ENCODE assay signal across 20 mouse cellular contexts in the genomic region with DNA sequence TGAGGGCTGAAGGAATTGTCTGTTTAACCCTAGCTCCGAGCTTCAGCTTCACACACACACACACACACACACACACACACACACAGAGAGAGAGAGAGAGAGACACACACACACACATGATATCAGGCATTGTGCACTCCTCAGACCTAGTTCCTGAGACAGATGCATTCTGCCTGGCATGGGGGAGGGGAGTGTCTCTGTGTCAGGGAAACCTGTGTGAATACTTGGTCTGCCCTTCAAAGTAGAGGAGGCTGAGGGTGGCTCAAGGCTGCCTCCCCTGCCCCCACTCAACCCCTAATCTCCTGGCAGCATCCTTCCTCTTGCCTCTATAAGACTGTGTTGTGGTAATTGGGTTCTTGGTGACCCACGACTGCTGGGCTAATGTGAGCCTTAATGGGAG. TPM values are rescaled to one million over a fixed set of nuclear protein-coding genes. Genes with fewer than 3 reads are reported as not detected.
DNase-seq lines count a peak whose midpoint lies in the region; ATAC-seq and TF ChIP-seq lines count a peak whose summit lies in the region.
"Had no signal": no experiment of that assay in that cellular context is flagged by ENCODE, and none has a peak within 500 bp of the region (broad histone marks: within the 10 kb centered on the region; RNA-seq: fewer than 3 reads in every experiment).

No protein-coding gene starts in this region.

- ATAC-seq in forebrain, embryonic 12.5 days (ENCODE audit: low FRiP score) = no peak
- ATAC-seq in forebrain, embryonic 13.5 days = no peak
- no peak for ATAC-seq in midbrain, embryonic 16.5 days
- peak; percentile 30; the same call in 1 of the 2 replicates for ATAC-seq in liver, embryonic 16.5 days (ENCODE audit: low read depth)

- 43% methylated on average over 2 of the region's 2 CpGs for WGBS in forebrain, embryonic 12.5 days
- 18% methylated on average over 2 of the region's 2 CpGs for WGBS in forebrain, embryonic 13.5 days
- 64% methylated on average over 2 of the region's 2 CpGs for WGBS in midbrain, embryonic 10.5 days
- 20% methylated on average over 2 of the region's 2 CpGs for WGBS in midbrain, embryonic 16.5 days
- 22% methylated on average over 2 of the region's 2 CpGs for WGBS in liver, embryonic 16.5 days (ENCODE audit: insufficient replicate concordance)

- H3K4me3 ChIP-seq in forebrain, embryonic 12.5 days (replicated peaks) = no peak overlapping the region
- H3K4me3 ChIP-seq in forebrain, embryonic 13.5 days = no peak overlapping the region
- no peak overlapping the region for H3K4me3 ChIP-seq in midbrain, embryonic 10.5 days
- no peak overlapping the region for H3K4me3 ChIP-seq in midbrain, embryonic 16.5 days (ENCODE audit: low read depth, low read length)
- H3K4me3 ChIP-seq in liver, embryonic 16.5 days (ENCODE audit: low read depth, low read length) = no peak overlapping the region
- H3K4me3 ChIP-seq: forebrain, embryonic 10.5 days; gastrocnemius, adult 2 months; heart, embryonic 10.5 days; limb, embryonic 13.5 days; lung, embryonic 15.5 days; neural tube, embryonic 12.5 days had no signal

- no peak overlapping the region for H3K4me2 ChIP-seq in forebrain, embryonic 12.5 days
- no peak overlapping the region for H3K4me2 ChIP-seq in forebrain, embryonic 13.5 days
- no peak overlapping the region for H3K4me2 ChIP-seq in midbrain, embryonic 16.5 days (ENCODE audit: low read length)
- H3K4me2 ChIP-seq in liver, embryonic 16.5 days (ENCODE audit: low read depth, low read length) = no peak overlapping the region
- H3K4me2 ChIP-seq: limb, embryonic 13.5 days; lung, embryonic 15.5 days; neural tube, embryonic 12.5 days had no signal

- 0 out of 2 replicates have a peak overlapping the region, but pooled peaks have one; percentile 13 for H3K27ac ChIP-seq in forebrain, embryonic 12.5 days
- no peak overlapping the region for H3K27ac ChIP-seq in forebrain, embryonic 13.5 days
- peak overlapping the region; percentile 57 for H3K27ac ChIP-seq in midbrain, embryonic 10.5 days (replicated peaks)
- no peak overlapping the region for H3K27ac ChIP-seq in midbrain, embryonic 16.5 days (ENCODE audit: low read length)
- no peak overlapping the region for H3K27ac ChIP-seq in liver, embryonic 16.5 days (ENCODE audit: low read length)
- H3K27ac ChIP-seq: forebrain, embryonic 10.5 days; gastrocnemius, adult 2 months; kidney, postnatal 0 days; limb, embryonic 13.5 days; lung, embryonic 15.5 days; macrophage; neural tube, embryonic 12.5 days had no signal

- no peak overlapping the region for H3K9ac ChIP-seq in forebrain, embryonic 12.5 days
- H3K9ac ChIP-seq in forebrain, embryonic 13.5 days = no peak overlapping the region
- H3K9ac ChIP-seq in midbrain, embryonic 16.5 days (ENCODE audit: low read depth, low read length) = no peak overlapping the region
- no peak overlapping the region for H3K9ac ChIP-seq in liver, embryonic 16.5 days (ENCODE audit: low read depth, low read length)
- H3K9ac ChIP-seq: limb, embryonic 13.5 days; lung, embryonic 15.5 days; neural tube, embryonic 12.5 days had no signal

- TF ChIP-seq POLR2A in brain, embryonic 14.5 days (IDR thresholded peaks at IDR 0.05; ENCODE audit: borderline replicate concordance, extremely low read depth, insufficient read depth, insufficient read length, poor library complexity, severe bottlenecking) = no peak

- H3K27me3 ChIP-seq in forebrain, embryonic 12.5 days = peaks cover 39% of the 10 kb centered on the region
- H3K27me3 ChIP-seq in forebrain, embryonic 13.5 days = peaks cover 9% of the 10 kb centered on the region; the same call in 1 of the 2 replicates
- H3K27me3 ChIP-seq in midbrain, embryonic 10.5 days (ENCODE audit: low read depth, poor library complexity, severe bottlenecking) = peaks cover 34% of the 10 kb centered on the region
- H3K27me3 ChIP-seq in midbrain, embryonic 16.5 days (ENCODE audit: control insufficient read depth, insufficient read depth, low read depth, low read length) = no peaks in the 10 kb centered on the region
- H3K27me3 ChIP-seq in liver, embryonic 16.5 days (ENCODE audit: control insufficient read depth, insufficient read depth, low read depth, low read length) = no peaks in the 10 kb centered on the region
- H3K27me3 ChIP-seq: lung, embryonic 15.5 days; neural tube, embryonic 12.5 days had no signal

- no peak for TF ChIP-seq CTCF in brain, embryonic 14.5 days (IDR thresholded peaks at IDR 0.05; ENCODE audit: borderline replicate concordance, extremely low read depth, insufficient read depth, insufficient read length)

- H3K36me3 ChIP-seq in forebrain, embryonic 12.5 days (replicated peaks) = no peaks in the 10 kb centered on the region
- no peaks in the 10 kb centered on the region for H3K36me3 ChIP-seq in forebrain, embryonic 13.5 days (ENCODE audit: poor library complexity, severe bottlenecking)
- 0 out of 2 replicates have a peak, but pooled peaks cover 5% of the 10 kb centered on the region for H3K36me3 ChIP-seq in midbrain, embryonic 10.5 days
- no peaks in the 10 kb centered on the region for H3K36me3 ChIP-seq in midbrain, embryonic 16.5 days (ENCODE audit: control insufficient read depth, insufficient read depth, low read length)
- no peaks in the 10 kb centered on the region for H3K36me3 ChIP-seq in liver, embryonic 16.5 days (ENCODE audit: control insufficient read depth, insufficient read depth)
- H3K36me3 ChIP-seq: forebrain, embryonic 10.5 days; limb, embryonic 13.5 days; lung, embryonic 15.5 days; neural tube, embryonic 12.5 days had no signal

- no peaks in the 10 kb centered on the region for H3K9me3 ChIP-seq in forebrain, embryonic 12.5 days
- no peaks in the 10 kb centered on the region for H3K9me3 ChIP-seq in forebrain, embryonic 13.5 days (replicated peaks)
- H3K9me3 ChIP-seq in midbrain, embryonic 10.5 days (replicated peaks) = no peaks in the 10 kb centered on the region
- H3K9me3 ChIP-seq in midbrain, embryonic 16.5 days (replicated peaks; ENCODE audit: control insufficient read depth, low read length, poor library complexity, severe bottlenecking) = no peaks in the 10 kb centered on the region
- H3K9me3 ChIP-seq in liver, embryonic 16.5 days (replicated peaks; ENCODE audit: control insufficient read depth, low read length) = no peaks in the 10 kb centered on the region
- H3K9me3 ChIP-seq: forebrain, embryonic 10.5 days; heart, embryonic 10.5 days; limb, embryonic 13.5 days; lung, embryonic 15.5 days; neural tube, embryonic 12.5 days had no signal

- H3K4me1 ChIP-seq in forebrain, embryonic 12.5 days = peaks cover 39% of the 10 kb centered on the region
- peaks cover 34% of the 10 kb centered on the region for H3K4me1 ChIP-seq in forebrain, embryonic 13.5 days
- peaks cover 58% of the 10 kb centered on the region for H3K4me1 ChIP-seq in midbrain, embryonic 10.5 days
- peaks cover 31% of the 10 kb centered on the region for H3K4me1 ChIP-seq in midbrain, embryonic 16.5 days (ENCODE audit: control insufficient read depth, insufficient read depth, low read length)
- H3K4me1 ChIP-seq in liver, embryonic 16.5 days (ENCODE audit: control insufficient read depth, low read depth, low read length) = no peaks in the 10 kb centered on the region; the same call in 1 of the 2 replicates
- H3K4me1 ChIP-seq: lung, embryonic 15.5 days had no signal

- DNase-seq in midbrain, embryonic 10.5 days (ENCODE audit: low spot score) = no peak
- DNase-seq in brain, embryonic 14.5 days (ENCODE audit: low read depth) = peak; percentile 51
- no peak for DNase-seq in right cerebral cortex, postnatal 25 days
- no peak for DNase-seq in yolk sac, embryonic 10.5 days (ENCODE audit: low spot score)
- DNase-seq: cerebellum, postnatal 25 days; gastrocnemius, adult 2 months; heart, postnatal 36 days; kidney, adult 18-20 months; thymus, postnatal 14 days had no signal

RNA-seq across cellular contexts. Expression of a gene that starts 31.7 kb away (rescaled TPM):
- 2.0 and 2.4 TPM in 2 replicates for polyA plus RNA-seq in forebrain, embryonic 12.5 days (2016; fragmentation: Nextera tagmentation; extraction: Ambion mirVana)
- 2.1 and 2.6 TPM in 2 replicates for polyA plus RNA-seq in forebrain, embryonic 13.5 days (2015; fragmentation: Nextera tagmentation; extraction: Ambion mirVana)
- 7.4 and 8.4 TPM in 2 replicates for polyA plus RNA-seq in midbrain, embryonic 10.5 days (2016; fragmentation: Nextera tagmentation; extraction: Ambion mirVana)
- 4.3 and 4.7 TPM in 2 replicates for polyA plus RNA-seq in midbrain, embryonic 16.5 days (2015; fragmentation: Nextera tagmentation; extraction: Ambion mirVana)
- polyA plus RNA-seq in brain, embryonic 14.5 days (2012; rRNA removed) = 11.5 and 19.3 TPM in 2 replicates
- 6.1 and 6.5 TPM in 2 replicates for polyA plus RNA-seq in liver, embryonic 16.5 days (2015; fragmentation: Nextera tagmentation; extraction: Ambion mirVana)

Comparison
In these comparisons a context has a peak if more than half of its experiments do, and no peak if none do; other contexts are left out.
1. H3K27ac ChIP-seq: peak in forebrain, embryonic 12.5 days (single experiment) and midbrain, embryonic 10.5 days (single experiment); none in forebrain, embryonic 13.5 days (single experiment), midbrain, embryonic 16.5 days (single experiment) and liver, embryonic 16.5 days (single experiment).